Mouse (Mus musculus): ENCODE measurements around the gene Cacna1s.
A peak's percentile ranks its signal among the peaks of the same experiment; 100 is the strongest.

The Cacna1s gene

GRCm38 (mm10) chr1:136117069-136117468 is 64.5 kb downstream of the Cacna1s start:
- DNase-seq (ENCODE audit: low spot score in 2 of 2): no peak

DNA sequence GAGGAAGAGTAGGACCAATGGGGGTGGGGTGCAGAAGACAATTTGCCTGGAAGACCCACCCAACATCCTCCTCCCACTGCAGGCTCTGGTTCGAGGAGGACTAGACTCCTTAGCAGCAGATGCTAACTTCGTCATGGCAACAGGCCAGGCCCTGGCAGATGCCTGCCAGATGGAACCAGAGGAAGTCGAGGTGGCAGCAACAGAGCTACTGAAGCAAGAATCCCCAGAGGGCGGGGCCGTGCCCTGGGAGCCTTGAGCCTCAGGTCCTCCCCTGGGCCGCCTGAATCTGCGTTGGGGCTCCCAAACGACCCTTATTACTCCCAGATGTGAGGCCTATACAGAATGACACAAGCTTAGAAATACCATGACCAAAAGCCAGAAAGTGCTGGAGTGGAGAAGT is 66.3 kb downstream of the Cacna1s start:
- DNase-seq (ENCODE audit: low spot score in 2 of 2): peak; percentile 81 to 88

DNA sequence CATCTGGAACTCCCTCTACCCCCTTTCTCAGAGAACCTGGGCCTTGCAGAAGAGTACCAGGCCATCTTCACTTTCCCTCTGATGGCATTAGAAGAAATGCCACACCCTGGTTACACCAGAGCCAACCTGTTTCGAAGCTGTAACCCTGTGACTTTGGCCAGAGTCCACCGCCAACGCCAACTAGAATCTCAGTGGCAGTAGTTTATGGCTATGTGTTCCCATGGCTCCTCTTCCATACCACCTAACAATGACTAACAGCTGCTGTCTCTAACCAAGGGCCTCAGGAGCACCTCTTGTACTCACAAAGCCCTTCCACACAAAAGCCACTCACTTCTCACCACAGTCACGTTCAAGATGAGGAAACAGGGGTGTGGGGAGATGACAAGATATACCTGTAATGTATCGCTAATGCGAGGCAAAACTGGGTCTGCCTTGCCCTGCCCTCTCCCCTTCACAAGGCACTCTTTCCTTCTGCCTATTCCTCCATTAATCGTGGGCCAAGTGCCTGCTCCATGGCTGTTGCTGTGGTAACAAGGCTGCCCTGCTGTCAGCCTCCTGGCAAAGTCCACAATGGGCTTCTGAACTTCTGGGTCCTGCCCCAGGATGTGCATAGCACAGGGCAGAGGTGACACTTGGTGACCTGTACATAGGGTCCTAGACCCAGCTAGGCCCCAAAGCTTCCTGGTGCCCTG is 67.2 kb downstream of the Cacna1s start:
- DNase-seq (ENCODE audit: low spot score in 2 of 2): no peak

- DNase-seq (ENCODE audit: low spot score in 2 of 2): no peak
Measured at GRCm38 (mm10) chr1:136120263-136120603, 67.7 kb downstream of the Cacna1s start.

GRCm38 (mm10) chr1:136120785-136121184 is 68.2 kb downstream of the Cacna1s start:
- no peak for DNase-seq (ENCODE audit: low spot score in 2 of 2)

GRCm38 (mm10) chr1:136122030-136122429 is 69.5 kb downstream of the Cacna1s start:
- no peak for DNase-seq (ENCODE audit: low spot score in 2 of 2)

GRCm38 (mm10) chr1:136126159-136126765 is 73.7 kb downstream of the Cacna1s start:
- DNase-seq (ENCODE audit: low spot score in 2 of 2): no peak

GRCm38 (mm10) chr1:136126895-136127294 is 74.3 kb downstream of the Cacna1s start:
- no peak for DNase-seq (ENCODE audit: low spot score in 2 of 2)

- no peak for DNase-seq (ENCODE audit: low spot score in 2 of 2)
Measured at GRCm38 (mm10) chr1:136127856-136128255, 75.3 kb downstream of the Cacna1s start.

GRCm38 (mm10) chr1:136128416-136128815 is 75.9 kb downstream of the Cacna1s start:
- DNase-seq (ENCODE audit: low spot score in 2 of 2): peak; percentile 77 to 85

- no peak for DNase-seq (ENCODE audit: low spot score in 2 of 2)
Measured at GRCm38 (mm10) chr1:136128944-136129589, 76.5 kb downstream of the Cacna1s start.

- no peak for DNase-seq (ENCODE audit: low spot score in 2 of 2)
Measured at GRCm38 (mm10) chr1:136130107-136130506, 77.6 kb downstream of the Cacna1s start.

- peak; percentile 88 to 92 for DNase-seq (ENCODE audit: low spot score in 2 of 2)
Measured at GRCm38 (mm10) chr1:136130951-136131558, 78.5 kb downstream of the Cacna1s start, which contains the start of gene Kif21b. Gene Kif21b, plus strand, starts transcription at chr1:136131389.

DNA sequence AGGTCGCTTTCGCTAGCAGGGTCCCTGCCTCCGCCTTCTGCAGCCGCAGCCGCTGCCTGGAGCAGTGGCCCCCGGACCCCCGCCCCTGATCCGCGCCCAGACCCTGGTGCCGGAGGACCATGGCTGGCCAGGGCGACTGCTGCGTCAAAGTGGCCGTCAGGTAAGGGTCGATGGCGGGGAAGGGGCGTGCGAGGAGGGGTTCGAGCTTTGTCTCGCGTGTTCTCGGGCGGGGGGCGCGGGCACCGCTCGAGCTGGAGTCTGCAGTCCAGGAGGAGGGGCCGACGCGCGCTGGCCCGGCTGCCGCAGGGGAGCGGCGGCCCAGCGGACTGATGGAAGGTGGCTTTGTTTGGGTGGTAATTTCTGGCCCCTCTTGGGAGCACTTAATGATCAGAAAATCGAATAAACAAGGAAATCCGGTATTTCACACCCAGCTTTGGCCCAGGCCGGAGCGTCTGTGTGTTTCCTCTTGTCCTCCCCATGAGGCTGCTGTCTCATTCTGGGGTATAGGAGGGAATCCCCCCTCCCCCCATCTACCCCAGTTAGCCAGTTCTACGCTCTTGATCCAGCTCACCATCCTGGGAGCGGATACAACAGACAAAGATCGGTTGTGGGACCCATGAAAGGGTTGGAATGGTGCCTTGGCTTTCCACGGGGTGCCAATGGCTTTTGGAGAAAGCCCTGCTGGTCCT is 79.2 kb downstream of the Cacna1s start:
- no peak for DNase-seq (ENCODE audit: low spot score in 2 of 2)

DNA sequence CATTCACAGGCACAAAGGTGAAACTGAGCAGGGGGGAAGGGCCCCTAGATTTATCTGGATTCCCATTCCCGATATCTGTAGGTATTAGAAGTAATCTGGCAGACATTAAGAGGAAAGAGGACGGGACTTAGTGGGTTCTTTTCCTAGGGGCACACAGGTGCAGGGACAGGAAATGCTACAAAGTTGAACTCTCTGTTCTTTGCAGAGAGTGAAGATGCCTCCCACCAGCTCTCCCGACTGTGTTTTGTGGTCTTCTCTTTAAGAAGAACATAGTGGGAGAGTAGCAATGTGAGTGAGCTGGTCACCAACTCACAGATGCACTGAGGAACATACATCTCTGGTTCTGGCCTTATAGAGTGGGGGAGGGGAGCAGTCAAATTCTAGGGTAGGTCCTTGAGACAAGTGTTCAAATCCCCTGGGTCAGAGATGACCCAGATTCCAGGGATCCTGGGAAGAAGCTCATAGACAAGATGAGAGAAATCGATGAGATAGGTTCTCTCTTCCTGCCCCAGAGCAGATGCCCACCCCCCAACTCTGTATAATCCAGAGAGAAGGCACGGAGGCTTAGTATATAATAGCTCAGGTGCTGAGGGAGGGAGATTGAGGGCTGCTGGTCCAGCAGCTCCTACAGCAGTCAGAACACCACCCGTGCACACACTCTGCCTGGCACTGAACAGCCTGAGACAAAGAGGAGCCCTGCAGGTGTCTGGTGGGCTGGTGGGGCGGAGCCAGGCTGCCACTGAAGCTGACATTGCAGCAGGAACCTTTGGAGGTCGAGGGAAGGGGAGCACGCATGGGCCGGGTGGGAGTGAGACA is 80.0 kb downstream of the Cacna1s start:
- no peak for DNase-seq (ENCODE audit: low spot score in 2 of 2)

GRCm38 (mm10) chr1:136133570-136134240 is 81.2 kb downstream of the Cacna1s start:
- DNase-seq (ENCODE audit: low spot score in 2 of 2): no peak

DNA sequence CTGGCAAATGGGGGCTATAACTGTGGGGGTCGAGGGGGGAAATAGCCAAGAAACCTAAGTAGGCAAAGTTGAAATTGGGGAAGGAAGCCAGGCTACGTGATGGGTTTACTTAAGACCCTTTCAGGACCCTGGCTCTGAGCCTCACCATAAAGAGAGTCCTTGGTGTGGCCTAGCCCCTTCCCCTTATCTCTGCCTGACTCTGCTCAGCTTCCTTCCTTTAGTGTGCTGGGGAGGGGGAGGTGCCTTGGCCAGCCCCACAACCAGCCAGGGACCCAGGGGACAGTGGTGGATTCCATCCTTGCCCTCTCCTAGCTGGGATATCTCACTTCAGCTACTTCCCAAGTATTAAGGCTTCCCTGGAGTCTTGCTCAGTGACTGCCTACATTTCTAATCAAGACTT is 82.0 kb downstream of the Cacna1s start:
- DNase-seq (ENCODE audit: low spot score in 2 of 2): no peak

DNA sequence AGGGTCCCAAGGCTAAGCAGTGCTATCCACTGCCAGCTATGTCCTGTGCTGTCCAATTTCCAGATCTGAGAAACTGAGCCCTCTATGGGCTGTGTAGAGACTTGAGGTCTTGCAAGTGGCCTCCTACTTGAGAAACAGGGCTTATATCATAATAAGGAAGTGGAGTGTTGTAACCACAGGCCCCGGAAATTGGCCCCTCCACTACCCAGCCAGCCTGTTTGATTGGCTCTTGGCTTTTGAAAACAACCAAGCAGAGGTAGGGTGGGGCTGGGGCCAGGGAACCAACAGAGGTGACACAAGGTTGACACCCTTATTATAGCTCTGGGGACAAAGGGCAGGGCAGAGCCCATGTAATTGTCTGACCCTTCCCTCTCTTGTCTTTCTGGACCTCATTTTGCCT is 82.5 kb downstream of the Cacna1s start:
- no peak for DNase-seq (ENCODE audit: low spot score in 2 of 2)

- no peak for DNase-seq (ENCODE audit: low spot score in 2 of 2)
Measured at GRCm38 (mm10) chr1:136135777-136136444, 83.4 kb downstream of the Cacna1s start.

- DNase-seq (ENCODE audit: low spot score in 2 of 2): no peak
Measured at GRCm38 (mm10) chr1:136136547-136136946, 84.0 kb downstream of the Cacna1s start.

All from right cerebral cortex, postnatal 36 days (tissue).